Mouse (Mus musculus) limb, embryonic 12.5 days (tissue): ENCODE results near the gene Macrod2. TPM values are rescaled to one million over a fixed set of nuclear protein-coding genes. Genes with fewer than 3 reads are reported as not detected.

Experiments used
- ATAC-seq: fragments of 200-750 bp; cut with Nextera tagmentation; 2 replicates; pipeline ENCODE4 v1.8.0; 2017; ENCODE audit warnings: low read depth, moderate TSS enrichment; ENCODE audit not compliant: insufficient number of reproducible peaks, insufficient read depth, low FRiP score, low TSS enrichment
- H3K27ac ChIP-seq: fragments of 300-500 bp; sonication (generic); 2 replicates; pipeline ENCODE4 v1.5.1; 2016; ENCODE audit warnings: mild to moderate bottlenecking, moderate library complexity
- H3K27me3 ChIP-seq: fragments of 300-500 bp; sonication (generic); 2 replicates; pipeline ENCODE4 v1.6.1; 2016; ENCODE audit warnings: mild to moderate bottlenecking, moderate library complexity
- H3K36me3 ChIP-seq: fragments of 300-500 bp; sonication (generic); 2 replicates; pipeline ENCODE4 v1.6.1; 2016; ENCODE audit warnings: mild to moderate bottlenecking, moderate library complexity
- H3K4me1 ChIP-seq: fragments of 300-500 bp; sonication (generic); replicated peaks from 2 replicates; pipeline ENCODE4 v1.6.1; 2016
- H3K4me2 ChIP-seq: fragments of 300-500 bp; sonication (generic); 2 replicates; pipeline ENCODE4 v1.6.1; 2016; ENCODE audit warnings: mild to moderate bottlenecking, moderate library complexity
- H3K4me3 ChIP-seq: fragments of 300-500 bp; sonication (generic); replicated peaks from 2 replicates; pipeline ENCODE4 v1.5.1; 2016; ENCODE audit warnings: mild to moderate bottlenecking
- H3K9ac ChIP-seq: fragments of 300-500 bp; sonication (generic); replicated peaks from 2 replicates; pipeline ENCODE4 v1.6.1; 2016; ENCODE audit warnings: mild to moderate bottlenecking, moderate library complexity
- H3K9me3 ChIP-seq: fragments of 300-500 bp; sonication (generic); 2 replicates; pipeline ENCODE4 v1.6.1; 2016; ENCODE audit warnings: mild to moderate bottlenecking, moderate library complexity
- WGBS: fragments of 180-500 bp; shearing (Covaris S2); methylation state at CpG from one replicate; pipeline ENCODE4 v1.1.7; 2016; 5-methylcytosine and 5-hydroxymethylcytosine counted together
- polyA plus RNA-seq: library from polyadenylated mRNA; unstranded; fragments of >200 nt; fragmentation: Nextera tagmentation; extraction: Ambion mirVana; gene quantifications from 2 replicates; pipeline ENCODE4 v1.2.1, GENCODE M21; 2016

The Macrod2 gene
- polyA plus RNA-seq, 1 experiment from 2014 or later = 37.2 TPM

- Histone ChIP-seq H3K4me3 (no peak overlapping the region), H3K4me1 (peaks cover 12% of the 10 kb centered on the region), H3K27ac (no peak overlapping the region; the same call in 1 of the 2 replicates), H3K27me3 (no peaks in the 10 kb centered on the region; the same call in 1 of the 2 replicates), H3K9ac (no peak overlapping the region), H3K4me2 (no peak overlapping the region), H3K36me3 (no peaks in the 10 kb centered on the region), H3K9me3 (no peaks in the 10 kb centered on the region)
- 50% methylated on average over 10 of the region's 10 CpGs for WGBS
- no peak for ATAC-seq
Measured at GRCm38 (mm10) chr2:142335103-142335999, 1940.2 kb downstream of the Macrod2 start.

- 50% methylated on average over 1 of the region's 2 CpGs for WGBS
- Histone ChIP-seq H3K36me3 (no peaks in the 10 kb centered on the region), H3K4me3 (no peak overlapping the region), H3K27ac (no peak overlapping the region), H3K27me3 (no peaks in the 10 kb centered on the region), H3K4me1 (no peaks in the 10 kb centered on the region), H3K4me2 (no peak overlapping the region), H3K9ac (no peak overlapping the region), H3K9me3 (no peaks in the 10 kb centered on the region)
- no peak for ATAC-seq
Measured at GRCm38 (mm10) chr2:142344021-142344420, 1948.9 kb downstream of the Macrod2 start.

GRCm38 (mm10) chr2:142344758-142345157, 1949.6 kb downstream of the Macrod2 start:
- 73% methylated on average over 2 of the region's 2 CpGs for WGBS
- Histone ChIP-seq H3K9ac (no peak overlapping the region), H3K4me2 (no peak overlapping the region), H3K4me3 (no peak overlapping the region), H3K9me3 (no peaks in the 10 kb centered on the region), H3K36me3 (no peaks in the 10 kb centered on the region), H3K27ac (no peak overlapping the region), H3K4me1 (no peaks in the 10 kb centered on the region), H3K27me3 (no peaks in the 10 kb centered on the region)
- no peak for ATAC-seq

- no peak overlapping the region for H3K4me3 ChIP-seq
- no peak overlapping the region for H3K4me2 ChIP-seq
- no peak overlapping the region for H3K9ac ChIP-seq
- no peak for ATAC-seq
- H3K27ac ChIP-seq = no peak overlapping the region
- no peaks in the 10 kb centered on the region for H3K4me1 ChIP-seq
- H3K9me3 ChIP-seq = no peaks in the 10 kb centered on the region
- H3K27me3 ChIP-seq = no peaks in the 10 kb centered on the region
- no peaks in the 10 kb centered on the region for H3K36me3 ChIP-seq
Measured at GRCm38 (mm10) chr2:142349805-142350204, 1954.7 kb downstream of the Macrod2 start.

GRCm38 (mm10) chr2:142362888-142363287, 1967.8 kb downstream of the Macrod2 start:
- no peak overlapping the region for H3K4me3 ChIP-seq
- no peaks in the 10 kb centered on the region for H3K9me3 ChIP-seq
- no peak overlapping the region for H3K27ac ChIP-seq
- no peak overlapping the region for H3K4me2 ChIP-seq
- WGBS = 5% methylated on average over 5 of the region's 5 CpGs
- H3K4me1 ChIP-seq = 0 out of 2 replicates have a peak, but pooled peaks cover 3% of the 10 kb centered on the region
- no peaks in the 10 kb centered on the region for H3K27me3 ChIP-seq
- no peaks in the 10 kb centered on the region for H3K36me3 ChIP-seq
- ATAC-seq = no peak
- no peak overlapping the region for H3K9ac ChIP-seq

- no peak for ATAC-seq
Measured at GRCm38 (mm10) chr2:142373978-142374377, 1978.9 kb downstream of the Macrod2 start.

GRCm38 (mm10) chr2:142380563-142380962, 1985.5 kb downstream of the Macrod2 start:
- no peaks in the 10 kb centered on the region for H3K36me3 ChIP-seq
- WGBS = 89% methylated on average over 2 of the region's 2 CpGs
- no peaks in the 10 kb centered on the region for H3K4me1 ChIP-seq
- H3K9me3 ChIP-seq = no peaks in the 10 kb centered on the region
- H3K4me2 ChIP-seq = no peak overlapping the region
- H3K27me3 ChIP-seq = no peaks in the 10 kb centered on the region
- H3K27ac ChIP-seq = no peak overlapping the region
- no peak; the same call in 1 of the 2 replicates for ATAC-seq
- H3K4me3 ChIP-seq = no peak overlapping the region
- no peak overlapping the region for H3K9ac ChIP-seq

More at GRCm38 (mm10) chr2:142373978-142374377, 1978.9 kb downstream of the Macrod2 start:
- no peak overlapping the region for H3K27ac ChIP-seq
- WGBS = 30% methylated on average over 3 of the region's 3 CpGs
- H3K4me1 ChIP-seq = no peaks in the 10 kb centered on the region
- H3K36me3 ChIP-seq = no peaks in the 10 kb centered on the region
- H3K4me2 ChIP-seq = no peak overlapping the region
- H3K4me3 ChIP-seq = no peak overlapping the region
- no peaks in the 10 kb centered on the region for H3K27me3 ChIP-seq
- H3K9ac ChIP-seq = no peak overlapping the region
- H3K9me3 ChIP-seq = no peaks in the 10 kb centered on the region

- Histone ChIP-seq H3K4me2 (no peak overlapping the region), H3K36me3 (no peaks in the 10 kb centered on the region), H3K27ac (no peak overlapping the region), H3K4me1 (no peaks in the 10 kb centered on the region), H3K4me3 (no peak overlapping the region), H3K9ac (no peak overlapping the region), H3K9me3 (no peaks in the 10 kb centered on the region), H3K27me3 (no peaks in the 10 kb centered on the region)
- no peak for ATAC-seq
- WGBS = 86% methylated on average over 2 of the region's 2 CpGs
Measured at GRCm38 (mm10) chr2:142381081-142381579, 1986.0 kb downstream of the Macrod2 start.

- no peak for ATAC-seq
- no peaks in the 10 kb centered on the region for H3K36me3 ChIP-seq
Measured at GRCm38 (mm10) chr2:142393546-142393945, 1998.4 kb downstream of the Macrod2 start.

GRCm38 (mm10) chr2:142399490-142399889, 2004.4 kb downstream of the Macrod2 start:
- H3K4me2 ChIP-seq = no peak overlapping the region
- H3K27ac ChIP-seq = no peak overlapping the region
- no peak overlapping the region for H3K9ac ChIP-seq
- no peak overlapping the region for H3K4me3 ChIP-seq
- H3K9me3 ChIP-seq = no peaks in the 10 kb centered on the region
- no peaks in the 10 kb centered on the region for H3K36me3 ChIP-seq
- no peak for ATAC-seq
- 59% methylated on average over 1 of the region's 1 CpGs for WGBS
- no peaks in the 10 kb centered on the region for H3K4me1 ChIP-seq
- H3K27me3 ChIP-seq = no peaks in the 10 kb centered on the region

More at GRCm38 (mm10) chr2:142393546-142393945, 1998.4 kb downstream of the Macrod2 start:
- Histone ChIP-seq H3K9ac (no peak overlapping the region), H3K27ac (no peak overlapping the region), H3K4me3 (no peak overlapping the region), H3K9me3 (no peaks in the 10 kb centered on the region), H3K27me3 (no peaks in the 10 kb centered on the region), H3K4me1 (no peaks in the 10 kb centered on the region), H3K4me2 (no peak overlapping the region)

- no peak overlapping the region for H3K27ac ChIP-seq
- H3K4me3 ChIP-seq = no peak overlapping the region
- no peak overlapping the region for H3K4me2 ChIP-seq
- no peaks in the 10 kb centered on the region for H3K9me3 ChIP-seq
- no peaks in the 10 kb centered on the region for H3K27me3 ChIP-seq
- ATAC-seq = no peak
- 85% methylated on average over 4 of the region's 4 CpGs for WGBS
- H3K36me3 ChIP-seq = no peaks in the 10 kb centered on the region
- no peak overlapping the region for H3K9ac ChIP-seq
- H3K4me1 ChIP-seq = no peaks in the 10 kb centered on the region
Measured at GRCm38 (mm10) chr2:142400781-142401180, 2005.7 kb downstream of the Macrod2 start.
